Mouse (Mus musculus) forebrain, postnatal 0 days (tissue): Measurements from ENCODE around the gene Hist1h2bp. TPM values are rescaled to one million over a fixed set of nuclear protein-coding genes. Genes with fewer than 3 reads are reported as not detected.
"Not testable (repeated sequence)": the region's sequence is repeated elsewhere in the genome, so short reads cannot be mapped to it uniquely, and the experiment has no call there.

Experiments
- ATAC-seq: fragments of 200-750 bp; cut with Nextera tagmentation; 2 replicates; pipeline ENCODE4 v1.8.0; 2017; ENCODE audit warnings: mild to moderate bottlenecking, moderate library complexity
- DNase-seq: peaks from one replicate; pipeline ENCODE4 v3.0.0-alpha.2; 2015
- H3K27ac ChIP-seq: fragments of 300-500 bp; sonication (generic); 2 replicates; pipeline ENCODE4 v1.5.1; 2014; ENCODE audit warnings: low read depth, mild to moderate bottlenecking, antibody characterized with exemption, low read length, moderate library complexity, mixed read lengths
- H3K27me3 ChIP-seq: fragments of 300-500 bp; sonication (generic); 2 replicates; pipeline ENCODE4 v1.6.1; 2014; ENCODE audit warnings: mild to moderate bottlenecking, low read length, mixed read lengths; ENCODE audit not compliant: insufficient read depth
- H3K36me3 ChIP-seq: fragments of 300-500 bp; sonication (generic); 2 replicates; pipeline ENCODE4 v1.6.1; 2014; ENCODE audit warnings: mild to moderate bottlenecking, moderate library complexity; ENCODE audit not compliant: insufficient read depth
- H3K4me1 ChIP-seq: fragments of 300-500 bp; sonication (generic); 2 replicates; pipeline ENCODE4 v1.6.1; 2014; ENCODE audit warnings: antibody characterized with exemption; ENCODE audit not compliant: insufficient read depth
- H3K4me2 ChIP-seq: fragments of 300-500 bp; sonication (generic); 2 replicates; pipeline ENCODE4 v1.6.1; 2014; ENCODE audit warnings: low read depth, mild to moderate bottlenecking, moderate library complexity
- H3K4me3 ChIP-seq: fragments of 300-500 bp; sonication (generic); 2 replicates; pipeline ENCODE4 v1.5.1; 2014; ENCODE audit warnings: low read depth, low read length, mixed read lengths
- H3K9ac ChIP-seq: fragments of 300-500 bp; sonication (generic); 2 replicates; pipeline ENCODE4 v1.6.1; 2014; ENCODE audit warnings: mild to moderate bottlenecking
- H3K9me3 ChIP-seq: fragments of 300-500 bp; sonication (generic); 2 replicates; pipeline ENCODE4 v1.6.1; 2016; ENCODE audit warnings: low read length
- CTCF ChIP-seq: sonication (generic); IDR thresholded peaks from 2 replicates; pipeline ENCODE4 v1.5.1; 2016; ENCODE audit warnings: antibody characterized with exemption, control low read depth, low read depth
- WGBS: fragments of 180-500 bp; shearing (Covaris S2); extraction: QIAGEN DNeasy Blood & Tissue Kit; methylation state at CpG from one replicate; pipeline ENCODE4 v1.1.7; 2014; 5-methylcytosine and 5-hydroxymethylcytosine counted together
- polyA plus RNA-seq: library from polyadenylated mRNA; unstranded; fragments of >200 nt; fragmentation: Nextera tagmentation; extraction: Ambion mirVana; gene quantifications from 2 replicates; pipeline ENCODE4 v1.2.1, GENCODE M21; 2015
- total RNA-seq: library from RNA; depleted of rRNA; stranded (reverse); fragments of >200 nt; gene quantifications from 2 replicates; pipeline ENCODE4 v1.2.3, GENCODE M21; 2014

Gene Hist1h2bp
- total and polyA plus RNA-seq, 2 experiments from 2014 or later, result 70.5 TPM; not detected in 1

DNA sequence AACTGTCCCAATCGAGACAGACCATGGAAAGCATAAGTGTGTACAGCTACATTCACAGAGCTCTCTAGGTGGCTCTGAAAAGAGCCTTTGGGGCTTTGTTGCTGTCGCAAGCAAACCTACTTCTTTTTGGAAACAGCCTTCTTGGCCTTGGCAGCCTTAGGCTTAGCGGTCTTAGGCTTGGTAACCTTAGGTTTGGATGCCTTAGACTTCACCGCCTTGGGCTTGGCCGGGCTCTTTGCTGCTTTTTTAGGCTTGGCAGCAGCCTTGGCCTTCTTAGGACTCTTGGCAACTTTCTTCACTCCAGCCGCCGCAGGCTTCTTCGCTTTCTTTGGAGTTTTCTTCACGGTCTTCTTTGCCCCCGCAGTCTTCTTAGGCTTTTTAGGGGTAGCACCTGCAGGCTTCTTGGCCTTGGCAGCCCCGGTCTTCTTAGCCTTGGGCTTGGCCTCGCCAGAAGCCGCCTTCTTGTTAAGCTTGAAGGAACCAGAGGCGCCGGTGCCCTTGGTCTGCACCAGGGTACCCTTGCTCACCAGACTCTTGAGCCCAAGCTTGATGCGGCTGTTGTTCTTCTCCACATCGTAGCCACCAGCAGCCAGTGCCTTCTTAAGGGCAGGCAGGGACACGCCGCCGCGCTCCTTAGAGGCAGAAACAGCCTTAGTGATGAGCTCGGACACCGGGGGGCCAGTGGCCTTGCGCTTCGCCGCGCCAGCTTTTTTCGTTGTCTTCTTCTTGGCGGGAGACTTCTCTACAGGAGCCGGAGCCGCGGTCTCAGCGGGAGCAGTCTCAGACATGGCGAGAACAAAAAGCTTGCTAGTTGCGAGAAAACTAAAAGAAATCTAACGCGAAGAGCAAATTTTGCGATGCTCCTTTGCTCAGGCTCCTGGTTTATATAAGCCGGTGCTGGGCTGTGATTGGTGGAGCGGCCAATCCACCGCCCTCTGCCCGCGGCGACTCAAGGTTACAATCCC is 7.2 kb upstream of the Hist1h2bp start, which contains the start of gene Hist1h1b:
Hist1h1b (minus strand) TSS at position 859 of the 965 bp plus-strand sequence.
- DNase-seq (peak; percentile 58), ATAC-seq (no peak; the same call in 1 of the 2 replicates)
- Histone ChIP-seq H3K4me1 (peaks cover 22% of the 10 kb centered on the region), H3K9ac (peak within 1 kb of the TSS; percentile 51), H3K27ac (peak within 1 kb of the TSS; percentile 57), H3K27me3 (no peaks in the 10 kb centered on the region), H3K9me3 (no peaks in the 10 kb centered on the region), H3K4me3 (peak within 1 kb of the TSS; percentile 45), H3K36me3 (no peaks in the 10 kb centered on the region), H3K4me2 (peak within 1 kb of the TSS; percentile 82)
- under 1% methylated on average over 44 of the region's 44 CpGs for WGBS
- TF ChIP-seq CTCF, result no peak

DNA sequence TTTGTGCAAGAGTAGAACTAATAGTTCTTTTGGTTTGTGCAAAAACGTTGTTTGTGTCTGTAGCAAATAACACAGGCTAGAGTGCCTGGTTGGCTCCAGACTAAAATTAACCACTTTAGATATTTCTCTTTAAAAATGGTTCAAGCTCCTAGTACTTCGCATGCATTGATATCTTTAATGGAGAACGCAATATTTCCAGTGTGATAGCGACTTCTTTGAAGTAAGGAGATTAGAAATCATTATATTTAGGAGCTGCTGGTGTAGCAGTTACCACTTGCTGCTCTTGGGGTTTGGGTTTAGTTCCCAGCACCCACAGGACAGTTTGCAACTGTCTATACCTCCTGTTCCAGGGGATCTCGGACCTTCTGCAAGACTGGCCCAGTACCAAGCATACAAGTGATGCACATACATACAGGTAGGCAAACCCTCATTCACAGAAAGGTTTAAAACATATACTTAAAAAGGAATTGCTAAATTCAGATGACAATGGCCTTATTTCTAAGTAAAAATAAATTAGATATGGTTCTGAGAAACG is 6.2 kb upstream of the Hist1h2bp start:
- WGBS, result 43% methylated on average over 6 of the region's 6 CpGs
- H3K4me2 ChIP-seq, result peak overlapping the region; percentile 82
- ATAC-seq (no peak), DNase-seq (no peak)
- no peak overlapping the region for H3K4me3 ChIP-seq
- H3K9me3 ChIP-seq, result no peaks in the 10 kb centered on the region
- no peak for TF ChIP-seq CTCF
- H3K4me1 ChIP-seq, result peaks cover 25% of the 10 kb centered on the region
- H3K36me3 ChIP-seq, result no peaks in the 10 kb centered on the region
- no peaks in the 10 kb centered on the region for H3K27me3 ChIP-seq
- H3K9ac ChIP-seq, result no peak overlapping the region
- no peak overlapping the region for H3K27ac ChIP-seq

DNA sequence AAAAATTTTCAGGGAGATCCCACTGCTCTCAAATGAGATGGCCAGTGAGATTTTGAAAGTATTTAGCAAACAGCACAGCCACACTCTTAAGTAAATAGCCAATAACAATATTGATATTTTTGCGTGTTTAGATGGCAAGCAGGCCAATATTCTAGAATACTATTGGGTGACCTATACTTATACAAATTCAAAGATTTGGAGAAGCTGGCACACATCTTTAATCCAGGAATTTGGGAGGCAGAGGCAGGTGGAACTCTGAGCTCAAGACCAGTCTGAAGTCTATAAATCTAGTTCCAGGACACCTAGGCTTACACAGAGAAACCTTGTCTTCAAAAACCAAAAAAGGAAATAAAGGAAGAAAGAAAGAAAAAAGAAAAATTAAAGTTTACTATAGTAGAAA is 5.6 kb upstream of the Hist1h2bp start:
- peaks cover 29% of the 10 kb centered on the region for H3K4me1 ChIP-seq
- no peak overlapping the region for H3K27ac ChIP-seq
- no peak overlapping the region for H3K9ac ChIP-seq
- no peaks in the 10 kb centered on the region for H3K27me3 ChIP-seq
- WGBS, result 93% methylated on average over 1 of the region's 1 CpGs
- H3K4me2 ChIP-seq, result no peak overlapping the region
- H3K36me3 ChIP-seq, result no peaks in the 10 kb centered on the region
- no peaks in the 10 kb centered on the region for H3K9me3 ChIP-seq
- ATAC-seq (no peak), DNase-seq (no peak)
- no peak for TF ChIP-seq CTCF
- no peak overlapping the region for H3K4me3 ChIP-seq

- H3K9me3 ChIP-seq, H3K36me3 ChIP-seq, H3K27me3 ChIP-seq: not testable (repeated sequence)
- under 1% methylated on average over 12 of the region's 35 CpGs for WGBS
- H3K4me2 ChIP-seq, result peak overlapping the region; percentile 76
- DNase-seq (peak; percentile 30), ATAC-seq (peak; percentile 3; the same call in 1 of the 2 replicates)
- H3K9ac ChIP-seq, result peak overlapping the region; percentile 57
- H3K27ac ChIP-seq, result peak overlapping the region; percentile 60
- peak overlapping the region; percentile 39 for H3K4me3 ChIP-seq
- H3K4me1 ChIP-seq, result peaks cover 29% of the 10 kb centered on the region
Measured at GRCm38 (mm10) chr13:21782361-21783254, 4.7 kb upstream of the Hist1h2bp start.

DNA sequence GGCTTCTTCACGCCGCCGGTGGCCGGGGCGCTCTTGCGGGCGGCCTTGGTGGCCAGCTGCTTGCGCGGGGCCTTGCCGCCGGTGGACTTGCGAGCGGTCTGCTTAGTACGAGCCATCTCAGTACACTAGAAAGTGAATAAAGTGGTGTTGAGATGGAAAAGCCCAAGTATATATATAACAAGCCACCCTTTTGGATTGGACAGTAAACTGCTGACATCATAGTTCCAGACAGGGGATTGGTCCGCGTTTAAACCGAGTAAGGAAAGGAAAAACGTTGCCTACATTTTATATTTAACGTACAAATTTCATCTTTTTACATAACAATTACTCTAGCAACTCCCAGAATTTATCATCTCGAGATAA is 4.0 kb upstream of the Hist1h2bp start, which contains the start of gene Hist1h3i:
Hist1h3i (minus strand) TSS at position 116 of the 363 bp plus-strand sequence.
- H3K27ac ChIP-seq, result peak within 1 kb of the TSS; percentile 60
- H3K9ac ChIP-seq, result peak within 1 kb of the TSS; percentile 57
- peak within 1 kb of the TSS; percentile 39 for H3K4me3 ChIP-seq
- DNase-seq (peak; percentile 89), ATAC-seq (peak; percentile 75)
- no peaks in the 10 kb centered on the region for H3K36me3 ChIP-seq
- H3K4me1 ChIP-seq, result peaks cover 29% of the 10 kb centered on the region
- no peaks in the 10 kb centered on the region for H3K27me3 ChIP-seq
- peak within 1 kb of the TSS; percentile 76 for H3K4me2 ChIP-seq
- no peak for TF ChIP-seq CTCF
- WGBS, result 1% methylated on average over 13 of the region's 20 CpGs
- H3K9me3 ChIP-seq, result no peaks in the 10 kb centered on the region

DNA sequence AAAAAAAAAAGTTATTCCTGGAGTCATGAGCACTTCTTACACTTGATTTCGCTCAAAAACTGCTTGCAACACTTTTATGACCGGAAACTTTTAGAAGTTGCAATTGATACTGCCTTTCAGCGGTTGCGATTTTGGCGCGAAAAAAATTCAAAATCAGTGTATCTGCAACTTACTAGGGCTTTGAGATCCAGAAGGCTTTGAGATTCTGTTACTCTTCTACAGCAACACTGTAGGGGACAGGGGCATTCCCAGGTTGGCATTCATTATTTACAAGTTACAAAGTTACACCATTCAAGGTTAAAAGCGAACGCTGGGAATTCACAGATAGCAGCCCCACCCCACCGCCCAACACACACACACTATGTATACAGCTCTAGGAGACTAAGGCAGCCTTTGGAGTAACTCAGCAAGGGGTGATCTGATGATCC is 3.5 kb upstream of the Hist1h2bp start:
- ATAC-seq, result no peak

More for the DNA sequence above, 3.5 kb upstream of the Hist1h2bp start:
- Histone ChIP-seq H3K9ac (no peak overlapping the region), H3K36me3 (no peaks in the 10 kb centered on the region), H3K4me3 (peak overlapping the region; percentile 39), H3K9me3 (no peaks in the 10 kb centered on the region), H3K4me2 (peak overlapping the region; percentile 76), H3K27ac (no peak overlapping the region), H3K27me3 (no peaks in the 10 kb centered on the region), H3K4me1 (peaks cover 29% of the 10 kb centered on the region)
- DNase-seq, result peak; percentile 61
- no peak for TF ChIP-seq CTCF
- WGBS, result 2% methylated on average over 9 of the region's 9 CpGs
